In the genomic region with DNA sequence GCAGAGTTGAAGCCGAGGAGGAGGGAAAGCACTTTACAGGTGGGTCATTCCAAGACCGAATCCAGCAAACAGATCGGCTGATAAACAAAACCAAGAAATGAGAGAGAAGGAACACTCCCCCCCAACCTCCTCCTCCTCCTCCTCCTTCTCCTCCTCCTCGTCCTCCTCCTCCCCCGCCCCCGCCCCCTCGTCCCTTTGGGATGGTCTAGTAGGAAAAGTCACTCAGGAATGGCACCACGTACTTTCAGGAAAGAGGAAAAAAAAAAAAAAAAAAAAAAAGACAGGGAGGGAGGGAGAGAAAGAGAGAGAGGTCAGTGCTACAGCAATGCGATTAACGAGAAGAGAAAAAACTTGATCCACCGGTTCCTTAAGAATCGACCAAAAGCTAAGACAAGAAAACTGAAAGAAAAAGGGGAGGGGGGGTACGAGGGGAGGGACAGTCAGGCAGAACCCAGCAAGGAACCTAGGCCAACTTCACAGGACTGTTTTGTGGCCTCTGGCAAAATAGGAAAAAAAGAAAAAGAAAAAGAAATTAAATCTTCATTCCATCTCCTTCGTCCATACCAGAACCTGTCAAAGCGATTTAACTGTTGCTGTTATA, we compare ENCODE assay signal across 8 mouse cellular contexts. TPM values are rescaled to one million over a fixed set of nuclear protein-coding genes. Genes with fewer than 3 reads are reported as not detected.
DNase-seq lines count a peak whose midpoint lies in the region; ATAC-seq and TF ChIP-seq lines count a peak whose summit lies in the region.

No protein-coding gene starts in this region.

- H3K4me3 ChIP-seq in liver, adult 2 months (ENCODE audit: insufficient read depth, low read depth, low read length) = peak overlapping the region; percentile 6
- peak overlapping the region; percentile 96 for H3K4me3 ChIP-seq in hindbrain, embryonic 15.5 days
- H3K4me3 ChIP-seq in midbrain, embryonic 13.5 days (replicated peaks) = peak overlapping the region; percentile 80

- H3K27me3 ChIP-seq in liver, adult 2 months (ENCODE audit: control insufficient read depth, insufficient read depth, low read length) = peaks cover 5% of the 10 kb centered on the region; the same call in 1 of the 2 replicates
- H3K27me3 ChIP-seq in hindbrain, embryonic 15.5 days = no peaks in the 10 kb centered on the region
- H3K27me3 ChIP-seq in midbrain, embryonic 13.5 days = no peaks in the 10 kb centered on the region

- WGBS in liver, adult 2 months = 5% methylated on average over 12 of the region's 15 CpGs
- WGBS in hindbrain, embryonic 15.5 days = under 1% methylated on average over 13 of the region's 15 CpGs
- WGBS in midbrain, embryonic 13.5 days = under 1% methylated on average over 15 of the region's 15 CpGs

- no peak overlapping the region for H3K27ac ChIP-seq in liver, adult 2 months (replicated peaks; ENCODE audit: insufficient read depth, low read depth, low read length)
- H3K27ac ChIP-seq in hindbrain, embryonic 15.5 days (replicated peaks) = peak overlapping the region; percentile 84; the same call in 1 of the 2 replicates
- no peak overlapping the region for H3K27ac ChIP-seq in midbrain, embryonic 13.5 days

- no peak for TF ChIP-seq POLR2A in liver, adult 2 months (IDR thresholded peaks at IDR 0.05; ENCODE audit: extremely low read depth, insufficient read depth, low read length)

- H3K36me3 ChIP-seq in liver, adult 2 months (ENCODE audit: control insufficient read depth, insufficient read depth, low read length) = no peaks in the 10 kb centered on the region
- no peaks in the 10 kb centered on the region for H3K36me3 ChIP-seq in hindbrain, embryonic 15.5 days
- no peaks in the 10 kb centered on the region for H3K36me3 ChIP-seq in midbrain, embryonic 13.5 days

- peak overlapping the region; percentile 82 for H3K4me2 ChIP-seq in hindbrain, embryonic 15.5 days
- H3K4me2 ChIP-seq in midbrain, embryonic 13.5 days (replicated peaks) = peak overlapping the region; percentile 72

- H3K9me3 ChIP-seq in hindbrain, embryonic 15.5 days = no peaks in the 10 kb centered on the region
- no peaks in the 10 kb centered on the region for H3K9me3 ChIP-seq in midbrain, embryonic 13.5 days

- no peak for ATAC-seq in hindbrain, embryonic 15.5 days (ENCODE audit: low FRiP score, low read depth)
- ATAC-seq in midbrain, embryonic 13.5 days = no peak
- no peak for ATAC-seq in cerebellum, adult (ENCODE audit: insufficient number of reproducible peaks, low FRiP score, low TSS enrichment)

- no peak overlapping the region for H3K9ac ChIP-seq in liver, adult 2 months (ENCODE audit: low read depth, low read length)
- H3K9ac ChIP-seq in hindbrain, embryonic 15.5 days = peak overlapping the region; percentile 56
- peak overlapping the region; percentile 81 for H3K9ac ChIP-seq in midbrain, embryonic 13.5 days (replicated peaks)

- no peak for DNase-seq in liver, adult 2 months (ENCODE audit: extremely low read depth, low read depth, low spot score)
- DNase-seq in liver = no peak
- DNase-seq in embryo, embryonic 10.5 days (ENCODE audit: low spot score) = peak; percentile 48
- DNase-seq in ovary, postnatal 10 days (ENCODE audit: low spot score) = no peak
- DNase-seq in T-cell, adult 2 months (ENCODE audit: low spot score) = no peak

- no peaks in the 10 kb centered on the region for H3K79me2 ChIP-seq in liver, adult 2 months (ENCODE audit: control insufficient read depth, insufficient read depth, low read length)

- TF ChIP-seq CTCF in liver, adult 2 months (IDR thresholded peaks at IDR 0.05; ENCODE audit: low read depth, low read length) = no peak

- peaks cover 5% of the 10 kb centered on the region; the same call in 1 of the 2 replicates for H3K4me1 ChIP-seq in liver, adult 2 months (ENCODE audit: control insufficient read depth, insufficient read depth, low read length)
- peaks cover 27% of the 10 kb centered on the region for H3K4me1 ChIP-seq in hindbrain, embryonic 15.5 days (replicated peaks)
- H3K4me1 ChIP-seq in midbrain, embryonic 13.5 days (replicated peaks) = peaks cover 21% of the 10 kb centered on the region

RNA-seq across cellular contexts. Expression of a gene that starts 1.1 kb away (rescaled TPM):
- 0.55 and 0.81 TPM in 2 replicates for total RNA-seq in liver, adult 2 months (2014; rRNA removed)
- polyA plus RNA-seq in liver, adult 2 months (2012; rRNA removed) = 0.02 and 0.04 TPM in 2 replicates
- 3.3 and 3.6 TPM in 2 replicates for polyA plus RNA-seq in hindbrain, embryonic 15.5 days (2015; fragmentation: Nextera tagmentation; extraction: Ambion mirVana)
- polyA plus RNA-seq in midbrain, embryonic 13.5 days (2015; fragmentation: Nextera tagmentation; extraction: Ambion mirVana) = 4.8 and 5.5 TPM in 2 replicates

Comparison
In these comparisons a context has a peak if more than half of its experiments do, and no peak if none do; other contexts are left out.
1. H3K4me3 ChIP-seq: peak in every context shown above with its lines; median percentile 96 in hindbrain, embryonic 15.5 days; 80 in midbrain, embryonic 13.5 days; 6 in liver, adult 2 months.